Mouse (Mus musculus) limb, embryonic 11.5 days (tissue): Measurements from ENCODE around the gene Bicd2. TPM values are rescaled to one million over a fixed set of nuclear protein-coding genes. Genes with fewer than 3 reads are reported as not detected.
A peak's percentile ranks its signal among the peaks of the same experiment; 100 is the strongest.

Source experiments
- ATAC-seq: fragments of 200-750 bp; cut with Nextera tagmentation; 2 replicates; pipeline ENCODE4 v1.8.0; 2017; ENCODE audit warnings: low read depth; ENCODE audit not compliant: insufficient number of reproducible peaks, low FRiP score, low TSS enrichment
- DNase-seq: peaks from one replicate; pipeline ENCODE4 v3.0.0-alpha.2; 2015; ENCODE audit warnings: low spot score
- H3K27ac ChIP-seq: fragments of 300-500 bp; sonication (generic); replicated peaks from 2 replicates; pipeline ENCODE4 v1.5.1; 2014; ENCODE audit warnings: low read depth, mild to moderate bottlenecking, low read length
- H3K27me3 ChIP-seq: fragments of 300-500 bp; sonication (generic); 2 replicates; pipeline ENCODE4 v1.6.1; 2014; ENCODE audit warnings: mild to moderate bottlenecking, low read length, mixed read lengths; ENCODE audit not compliant: control insufficient read depth, insufficient read depth
- H3K36me3 ChIP-seq: fragments of 300-500 bp; sonication (generic); 2 replicates; pipeline ENCODE4 v1.6.1; 2014; ENCODE audit warnings: mild to moderate bottlenecking, low read length, moderate library complexity, mixed read lengths; ENCODE audit not compliant: control insufficient read depth, insufficient read depth
- H3K4me1 ChIP-seq: fragments of 300-500 bp; sonication (generic); 2 replicates; pipeline ENCODE4 v1.6.1; 2014; ENCODE audit warnings: low read length, mixed read lengths; ENCODE audit not compliant: control insufficient read depth, insufficient read depth
- H3K4me2 ChIP-seq: fragments of 300-500 bp; sonication (generic); 2 replicates; pipeline ENCODE4 v1.6.1; 2014; ENCODE audit warnings: low read depth, mild to moderate bottlenecking, moderate library complexity; ENCODE audit not compliant: severe bottlenecking
- H3K4me3 ChIP-seq: fragments of 300-500 bp; sonication (generic); 2 replicates; pipeline ENCODE4 v1.5.1; 2014; ENCODE audit warnings: low read depth, low read length
- H3K9ac ChIP-seq: fragments of 300-500 bp; sonication (generic); 2 replicates; pipeline ENCODE4 v1.6.1; 2014; ENCODE audit warnings: mild to moderate bottlenecking, low read length
- H3K9me3 ChIP-seq: fragments of 300-500 bp; sonication (generic); 2 replicates; pipeline ENCODE4 v1.6.1; 2016; ENCODE audit warnings: low read length; ENCODE audit not compliant: control insufficient read depth
- WGBS: fragments of 180-500 bp; shearing (Covaris S2); extraction: QIAGEN DNeasy Blood & Tissue Kit; methylation state at CpG from one replicate; pipeline ENCODE4 v1.1.7; 2014; 5-methylcytosine and 5-hydroxymethylcytosine counted together
- polyA plus RNA-seq: library from polyadenylated mRNA; unstranded; fragments of >200 nt; fragmentation: Nextera tagmentation; extraction: Ambion mirVana; gene quantifications from 2 replicates; pipeline ENCODE4 v1.2.1, GENCODE M21; 2014

The Bicd2 gene
- polyA plus RNA-seq, 1 experiment from 2014 or later = 25.8 TPM

- DNase-seq = no peak
- H3K9ac ChIP-seq = no peak overlapping the region
- no peak overlapping the region for H3K4me2 ChIP-seq
- no peaks in the 10 kb centered on the region for H3K9me3 ChIP-seq
- WGBS = 9% methylated on average over 3 of the region's 3 CpGs
- peaks cover 7% of the 10 kb centered on the region; the same call in 1 of the 2 replicates for H3K4me1 ChIP-seq
- H3K27me3 ChIP-seq = no peaks in the 10 kb centered on the region
- H3K27ac ChIP-seq = no peak overlapping the region
- peaks cover 8% of the 10 kb centered on the region; the same call in 1 of the 2 replicates for H3K36me3 ChIP-seq
- ATAC-seq = no peak; the same call in 1 of the 2 replicates
- no peak overlapping the region for H3K4me3 ChIP-seq
Measured at GRCm38 (mm10) chr13:49371428-49371899, 30.1 kb downstream of the Bicd2 start.

GRCm38 (mm10) chr13:49372370-49373060 is 31.1 kb downstream of the Bicd2 start:
- H3K36me3 ChIP-seq = peaks cover 15% of the 10 kb centered on the region
- ATAC-seq = no peak
- WGBS = 92% methylated on average over 9 of the region's 9 CpGs

GRCm38 (mm10) chr13:49374304-49374703 is 32.9 kb downstream of the Bicd2 start:
- peaks cover 7% of the 10 kb centered on the region; the same call in 1 of the 2 replicates for H3K4me1 ChIP-seq
- H3K36me3 ChIP-seq = peaks cover 21% of the 10 kb centered on the region
- H3K4me3 ChIP-seq = no peak overlapping the region
- H3K27me3 ChIP-seq = no peaks in the 10 kb centered on the region
- H3K27ac ChIP-seq = no peak overlapping the region
- DNase-seq = no peak
- no peaks in the 10 kb centered on the region for H3K9me3 ChIP-seq
- no peak overlapping the region for H3K9ac ChIP-seq
- H3K4me2 ChIP-seq = no peak overlapping the region
- no peak for ATAC-seq
- WGBS = 78% methylated on average over 6 of the region's 6 CpGs

More at GRCm38 (mm10) chr13:49372370-49373060, 31.1 kb downstream of the Bicd2 start:
- no peak overlapping the region for H3K9ac ChIP-seq
- no peaks in the 10 kb centered on the region for H3K27me3 ChIP-seq
- H3K4me2 ChIP-seq = no peak overlapping the region
- no peaks in the 10 kb centered on the region for H3K9me3 ChIP-seq
- H3K4me3 ChIP-seq = no peak overlapping the region
- no peak for DNase-seq
- no peak overlapping the region for H3K27ac ChIP-seq
- peaks cover 7% of the 10 kb centered on the region; the same call in 1 of the 2 replicates for H3K4me1 ChIP-seq

GRCm38 (mm10) chr13:49374730-49375129 is 33.3 kb downstream of the Bicd2 start:
- no peak overlapping the region for H3K4me2 ChIP-seq
- no peak for ATAC-seq
- WGBS = 76% methylated on average over 6 of the region's 6 CpGs

GRCm38 (mm10) chr13:49377608-49378007 is 36.2 kb downstream of the Bicd2 start:
- no peaks in the 10 kb centered on the region for H3K27me3 ChIP-seq
- H3K9ac ChIP-seq = no peak overlapping the region
- no peak overlapping the region for H3K4me2 ChIP-seq
- DNase-seq (no peak), ATAC-seq (no peak)
- no peak overlapping the region for H3K27ac ChIP-seq
- H3K4me3 ChIP-seq = no peak overlapping the region
- H3K36me3 ChIP-seq = peaks cover 28% of the 10 kb centered on the region
- H3K4me1 ChIP-seq = no peaks in the 10 kb centered on the region
- WGBS = 86% methylated on average over 6 of the region's 6 CpGs
- H3K9me3 ChIP-seq = no peaks in the 10 kb centered on the region

More at GRCm38 (mm10) chr13:49374730-49375129, 33.3 kb downstream of the Bicd2 start:
- DNase-seq = no peak
- no peak overlapping the region for H3K4me3 ChIP-seq
- H3K36me3 ChIP-seq = peaks cover 21% of the 10 kb centered on the region
- no peak overlapping the region for H3K27ac ChIP-seq
- H3K9ac ChIP-seq = no peak overlapping the region
- H3K4me1 ChIP-seq = peaks cover 7% of the 10 kb centered on the region; the same call in 1 of the 2 replicates
- H3K9me3 ChIP-seq = no peaks in the 10 kb centered on the region
- no peaks in the 10 kb centered on the region for H3K27me3 ChIP-seq

- Histone ChIP-seq H3K9me3 (no peaks in the 10 kb centered on the region), H3K36me3 (peaks cover 34% of the 10 kb centered on the region), H3K27me3 (no peaks in the 10 kb centered on the region), H3K4me3 (no peak overlapping the region), H3K27ac (no peak overlapping the region), H3K4me2 (no peak overlapping the region), H3K9ac (no peak overlapping the region), H3K4me1 (no peaks in the 10 kb centered on the region)
- WGBS = 93% methylated on average over 20 of the region's 20 CpGs
- ATAC-seq (no peak), DNase-seq (no peak)
Measured at GRCm38 (mm10) chr13:49379301-49379700, 37.9 kb downstream of the Bicd2 start.

- Histone ChIP-seq H3K4me2 (no peak overlapping the region), H3K27me3 (no peaks in the 10 kb centered on the region), H3K9me3 (no peaks in the 10 kb centered on the region), H3K4me1 (no peaks in the 10 kb centered on the region), H3K9ac (no peak overlapping the region), H3K36me3 (peaks cover 32% of the 10 kb centered on the region), H3K4me3 (no peak overlapping the region), H3K27ac (no peak overlapping the region)
- 26% methylated on average over 3 of the region's 3 CpGs for WGBS
- DNase-seq = peak; percentile 89
- ATAC-seq = peak; percentile 60; the same call in 1 of the 2 replicates
Measured at GRCm38 (mm10) chr13:49381230-49381629, 39.8 kb downstream of the Bicd2 start.

GRCm38 (mm10) chr13:49382997-49383396 is 41.6 kb downstream of the Bicd2 start:
- ATAC-seq = no peak
- H3K27me3 ChIP-seq = no peaks in the 10 kb centered on the region
- peaks cover 29% of the 10 kb centered on the region for H3K36me3 ChIP-seq
- no peaks in the 10 kb centered on the region for H3K9me3 ChIP-seq
- WGBS = 96% methylated on average over 23 of the region's 23 CpGs
- no peak overlapping the region for H3K4me2 ChIP-seq
- H3K9ac ChIP-seq = no peak overlapping the region
- H3K4me1 ChIP-seq = no peaks in the 10 kb centered on the region
- no peak for DNase-seq
- H3K4me3 ChIP-seq = no peak overlapping the region
- H3K27ac ChIP-seq = no peak overlapping the region
